Mouse (Mus musculus) neutrophil, adult 59 days (primary cell): ENCODE measurements around the gene Arhgef2. TPM values are rescaled to one million over a fixed set of nuclear protein-coding genes. Genes with fewer than 3 reads are reported as not detected.

Source experiments
- total RNA-seq, 2 experiments: library from RNA; stranded (reverse); gene quantifications; 1 replicate in 1 of 2; 2 replicates in 1 of 2; pipeline ENCODE4 v1.2.4; 2023

The Arhgef2 gene
- 100 to 1,000 TPM; 210 to 213 TPM for total RNA-seq

DNA sequence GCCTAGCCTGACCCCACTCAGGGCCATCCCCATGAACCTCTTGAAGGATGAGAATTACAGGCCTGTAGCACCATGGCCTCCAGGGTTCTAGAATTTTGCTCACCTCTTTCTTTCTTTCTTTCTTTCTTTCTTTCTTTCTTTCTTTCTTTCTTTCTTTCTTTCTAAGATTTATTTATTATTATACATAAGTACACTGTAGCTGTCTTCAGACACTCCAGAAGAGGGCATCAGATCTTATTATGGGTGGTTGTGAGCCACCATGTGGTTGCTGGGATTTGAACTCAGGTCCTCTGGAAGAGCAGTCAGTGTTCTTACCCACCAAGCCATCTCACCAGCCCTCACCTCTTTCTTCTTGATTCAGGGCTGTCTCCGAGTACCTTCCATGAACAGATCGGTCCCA lies at the start of gene Arhgef2:
Gene Arhgef2, plus strand, starts transcription at position 301 of the 400 bp plus-strand sequence.

DNA sequence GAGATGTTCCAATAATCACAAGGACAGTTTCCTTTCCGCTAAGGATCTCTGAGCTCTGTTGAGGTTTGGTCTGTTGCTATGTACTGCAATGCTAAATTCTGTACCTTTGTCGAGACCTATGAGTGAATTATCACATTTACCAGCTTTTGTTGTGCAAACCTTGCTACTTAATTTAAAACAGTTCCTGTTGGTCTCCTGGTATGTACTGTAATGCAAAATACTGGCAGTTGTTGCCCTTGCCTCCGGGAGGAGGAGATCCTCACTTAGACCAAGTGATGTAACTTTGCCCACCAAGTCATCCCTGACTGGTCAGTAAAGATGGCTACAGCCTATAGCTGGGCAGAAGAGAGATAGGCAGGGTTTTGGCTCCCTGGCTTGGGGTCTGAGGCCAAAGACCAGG lies 30.2 kb upstream of the Arhgef2 start, which contains the start of gene Ssr2:
Gene Ssr2, plus strand, starts transcription at position 337 of the 400 bp plus-strand sequence.

DNA sequence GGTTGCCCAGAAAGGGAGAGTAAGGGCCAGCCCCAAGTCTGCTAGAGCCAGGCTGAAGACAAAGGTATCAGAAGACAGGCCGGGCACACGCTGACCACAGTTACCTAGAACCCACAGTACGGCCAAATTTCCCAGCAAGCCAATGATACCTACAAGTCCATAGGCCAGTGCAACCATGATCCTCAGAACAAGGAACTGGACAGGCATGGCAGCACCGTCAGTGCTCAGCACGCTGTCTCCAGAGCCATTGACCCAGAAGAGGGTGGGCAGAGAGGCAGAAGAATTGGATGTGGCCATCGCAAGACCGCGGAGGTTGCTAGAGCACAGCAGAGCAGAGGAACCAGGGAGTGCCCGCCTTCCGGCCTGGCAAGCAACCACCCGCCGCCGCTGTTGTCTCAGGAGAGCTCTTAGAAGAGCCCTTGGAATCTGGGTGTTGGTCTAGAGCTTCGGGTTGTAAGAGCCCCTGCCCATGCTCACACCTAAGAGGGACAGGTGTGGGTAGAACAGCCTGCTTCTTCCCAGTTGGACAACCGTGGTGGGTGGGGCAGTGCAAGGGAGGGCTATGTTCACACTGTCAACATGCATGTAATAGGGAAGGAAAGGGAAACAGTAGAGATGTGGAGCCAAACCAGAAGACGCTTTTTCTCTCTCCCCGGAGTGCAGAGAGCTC lies 47.2 kb downstream of the Arhgef2 start, which contains the start of gene Rxfp4:
Gene Rxfp4, minus strand, starts transcription at position 297 of the 670 bp plus-strand sequence.

DNA sequence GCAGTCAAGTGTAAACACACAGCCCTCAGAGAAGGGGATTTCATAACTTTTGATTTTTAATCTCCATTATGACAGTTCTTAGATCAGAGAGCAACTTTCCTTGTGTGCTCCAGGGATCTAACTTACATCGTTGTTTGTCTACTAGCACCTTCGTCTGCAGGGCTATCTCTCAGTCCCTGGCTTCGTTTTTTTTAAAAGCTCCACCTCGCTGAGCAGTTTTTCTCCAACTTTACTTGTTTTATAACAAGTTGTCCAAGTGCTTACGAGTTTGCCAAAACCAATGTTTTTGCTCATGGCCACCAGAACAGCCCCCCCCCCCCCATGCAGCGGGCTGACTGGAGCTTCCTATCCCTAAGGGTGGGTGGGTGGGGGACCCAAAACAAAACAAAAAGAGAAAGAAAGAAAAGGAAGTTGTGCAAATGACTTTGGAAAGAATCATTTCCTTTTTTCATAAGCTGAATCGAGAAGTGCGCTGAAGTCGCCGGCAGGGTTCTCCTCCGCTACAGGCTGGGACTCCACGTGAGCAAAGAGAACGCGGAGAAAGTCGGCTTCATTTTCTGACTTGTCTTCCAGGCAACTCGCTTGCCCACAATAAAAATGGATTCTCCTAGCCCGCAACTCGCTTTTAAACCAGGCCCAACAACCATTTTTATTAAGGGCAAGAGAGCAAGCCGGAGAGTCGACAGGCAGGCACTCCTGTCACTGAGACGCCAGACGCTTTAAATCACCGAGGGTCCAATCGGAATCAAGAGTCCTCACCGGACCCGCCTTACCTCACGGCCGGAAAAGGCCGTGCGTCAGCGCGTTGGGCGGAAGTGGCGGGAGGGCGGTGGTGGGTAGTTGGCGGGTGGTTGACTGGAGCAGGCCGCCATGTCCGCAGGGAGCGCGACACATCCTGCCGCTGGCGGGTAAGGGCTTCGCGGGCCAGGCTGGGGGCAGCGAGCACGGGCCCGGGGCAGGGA lies 79.5 kb downstream of the Arhgef2 start, which contains the start of gene Khdc4:
Gene Khdc4, plus strand, starts transcription at position 824 of the 962 bp plus-strand sequence.

Other genes starting within 250 kb of the Arhgef2 start
- gene Paqr6, start 241.4 kb upstream of the Arhgef2 start, total RNA-seq, result not detected
- gene Bglap3, start 233.2 kb upstream of the Arhgef2 start, total RNA-seq, result 1 to 10 TPM; 1.5 to 5.5 TPM
- 10 to 100 TPM in 1 of 2 experiments, 1 to 10 TPM in 1; 3.7 to 11.5 TPM for gene Bglap2, start 227.3 kb upstream of the Arhgef2 start, total RNA-seq
- 10 to 100 TPM; 16.8 to 30.3 TPM for gene Bglap, start 221.5 kb upstream of the Arhgef2 start, total RNA-seq
- gene Pmf1, start 195.6 kb upstream of the Arhgef2 start, total RNA-seq, result 10 to 100 TPM; 61.1 to 63.9 TPM
- gene Slc25a44, start 180.8 kb upstream of the Arhgef2 start, total RNA-seq, result 10 to 100 TPM; 22.4 to 22.5 TPM
- 100 to 1,000 TPM; 326 to 366 TPM for gene Sema4a, start 144.8 kb upstream of the Arhgef2 start, total RNA-seq
- gene Lmna, start 96.0 kb upstream of the Arhgef2 start, total RNA-seq, result 10 to 100 TPM; 10.1 to 20.2 TPM
- gene Mex3a, start 73.6 kb upstream of the Arhgef2 start, total RNA-seq, result under 1 TPM; 0.11 to 0.13 TPM
- not detected for gene Rab25, start 57.7 kb upstream of the Arhgef2 start, total RNA-seq
- 10 to 100 TPM; 76.5 to 78.5 TPM for gene Lamtor2, start 52.9 kb upstream of the Arhgef2 start, total RNA-seq
- 10 to 100 TPM; 17.7 to 20.7 TPM for gene Ubqln4, start 52.2 kb upstream of the Arhgef2 start, total RNA-seq
- gene Ssr2, start 30.1 kb upstream of the Arhgef2 start, total RNA-seq, result 10 to 100 TPM; 75.0 to 88.1 TPM
- gene Rxfp4, start 47.2 kb downstream of the Arhgef2 start, total RNA-seq, result not detected
- gene Khdc4, start 79.8 kb downstream of the Arhgef2 start, total RNA-seq, result 10 to 100 TPM; 92.1 to 93.0 TPM
- gene Rit1, start 110.9 kb downstream of the Arhgef2 start, total RNA-seq, result 10 to 100 TPM; 47.9 to 50.6 TPM
- gene Syt11, start 169.2 kb downstream of the Arhgef2 start, total RNA-seq, result under 1 TPM; 0.62 to 0.99 TPM
- 10 to 100 TPM; 27.4 to 28.4 TPM for gene Gon4l, start 229.3 kb downstream of the Arhgef2 start, total RNA-seq